Mouse (Mus musculus) cerebellum, adult 2 months (tissue): ENCODE results near the gene Slc44a1. TPM values are rescaled to one million over a fixed set of nuclear protein-coding genes. Genes with fewer than 3 reads are reported as not detected.

Experiments used
- DNase-seq, 2 experiments: peaks; one replicate each; pipeline ENCODE4 v3.0.0; 2021
- H3K27ac ChIP-seq: fragments of 200-500 bp; 2 replicates; pipeline ENCODE4 v1.5.1; 2012; ENCODE audit warnings: low read length, control low read depth, inconsistent platforms; ENCODE audit not compliant: insufficient read depth
- H3K27me3 ChIP-seq: fragments of 200-500 bp; 2 replicates; pipeline ENCODE4 v1.6.1; 2012; ENCODE audit warnings: inconsistent platforms, mild to moderate bottlenecking, low read length, moderate library complexity; ENCODE audit not compliant: control insufficient read depth, insufficient read depth
- H3K4me1 ChIP-seq: fragments of 200-500 bp; 2 replicates; pipeline ENCODE4 v1.6.1; 2011; ENCODE audit warnings: low read length; ENCODE audit not compliant: control insufficient read depth, insufficient read depth
- H3K4me3 ChIP-seq: fragments of 200-500 bp; replicated peaks from 2 replicates; pipeline ENCODE3; 2011; ENCODE audit warnings: mild to moderate bottlenecking, low read depth, low read length, control low read depth; ENCODE audit not compliant: insufficient read depth
- CTCF ChIP-seq: fragments of 200-500 bp; IDR thresholded peaks from 2 replicates; pipeline ENCODE4 v1.5.1; 2011; ENCODE audit warnings: low read depth, mild to moderate bottlenecking, control low read depth, low read length, moderate library complexity, borderline replicate concordance; ENCODE audit not compliant: insufficient read depth
- POLR2A ChIP-seq: fragments of 200-500 bp; IDR thresholded peaks from 2 replicates; pipeline ENCODE4 v1.6.1; 2011; ENCODE audit warnings: low read length, control low read depth, borderline replicate concordance; ENCODE audit not compliant: insufficient read depth
- WGBS: fragments of 180-500 bp; shearing (Covaris S2); methylation state at CpG from one replicate; pipeline ENCODE4 v1.1.7; 2018; 5-methylcytosine and 5-hydroxymethylcytosine counted together
- polyA plus RNA-seq: library from polyadenylated mRNA; depleted of rRNA; stranded (reverse); fragments of >200 nt; gene quantifications from 2 replicates; pipeline ENCODE4 v1.2.3, GENCODE M21; 2012; rRNA removed

Slc44a1 gene
- polyA plus RNA-seq, 1 experiment, result 85.3 TPM

- H3K27me3 ChIP-seq, result no peaks in the 10 kb centered on the region
- peak within 1 kb of the TSS; percentile 95 for H3K4me3 ChIP-seq
- WGBS, result under 1% methylated on average over 88 of the region's 88 CpGs
- H3K27ac ChIP-seq, result peak within 1 kb of the TSS; percentile 85
- H3K4me1 ChIP-seq, result no peaks in the 10 kb centered on the region; the same call in none of the 2 replicates
- peak; percentile 87 to 89 for DNase-seq
- TF ChIP-seq CTCF (no peak), POLR2A (peak; percentile 99)
Measured at GRCm38 (mm10) chr4:53631316-53632010, 191.2 kb downstream of the Slc44a1 start, which contains the start of gene Fsd1l. TSS of gene Fsd1l (plus strand) at chr4:53631471.

GRCm38 (mm10) chr4:53632011-53632349 lies 191.8 kb downstream of the Slc44a1 start:
- Histone ChIP-seq H3K4me1 (peaks cover 1% of the 10 kb centered on the region), H3K27ac (no peak overlapping the region), H3K4me3 (peak overlapping the region; percentile 95), H3K27me3 (no peaks in the 10 kb centered on the region)
- no peak for DNase-seq
- WGBS, result 2% methylated on average over 5 of the region's 5 CpGs
- no peak for TF ChIP-seq POLR2A
- no peak for TF ChIP-seq CTCF

GRCm38 (mm10) chr4:53635336-53635735 lies 195.1 kb downstream of the Slc44a1 start:
- peaks cover 4% of the 10 kb centered on the region for H3K4me1 ChIP-seq
- no peak for TF ChIP-seq CTCF
- TF ChIP-seq POLR2A, result no peak
- H3K4me3 ChIP-seq, result no peak overlapping the region
- H3K27ac ChIP-seq, result no peak overlapping the region
- peak in 1 of 2 experiments; percentile 32 for DNase-seq
- H3K27me3 ChIP-seq, result no peaks in the 10 kb centered on the region
- WGBS, result 17% methylated on average over 3 of the region's 3 CpGs

GRCm38 (mm10) chr4:53637269-53637909 lies 197.2 kb downstream of the Slc44a1 start:
- 40% methylated on average over 7 of the region's 7 CpGs for WGBS
- DNase-seq, result peak in 1 of 2 experiments; percentile 8
- TF ChIP-seq POLR2A, result no peak
- no peak for TF ChIP-seq CTCF

GRCm38 (mm10) chr4:53638549-53639123 lies 198.4 kb downstream of the Slc44a1 start:
- Histone ChIP-seq H3K4me1 (peaks cover 4% of the 10 kb centered on the region), H3K27me3 (no peaks in the 10 kb centered on the region), H3K27ac (no peak overlapping the region), H3K4me3 (no peak overlapping the region)
- 50% methylated on average over 7 of the region's 7 CpGs for WGBS
- TF ChIP-seq POLR2A (no peak), CTCF (no peak)
- no peak for DNase-seq

More at GRCm38 (mm10) chr4:53637269-53637909, 197.2 kb downstream of the Slc44a1 start:
- no peak overlapping the region for H3K4me3 ChIP-seq
- H3K27me3 ChIP-seq, result no peaks in the 10 kb centered on the region
- H3K27ac ChIP-seq, result no peak overlapping the region
- H3K4me1 ChIP-seq, result peaks cover 4% of the 10 kb centered on the region

GRCm38 (mm10) chr4:53658029-53658428 lies 217.8 kb downstream of the Slc44a1 start:
- TF ChIP-seq POLR2A (no peak), CTCF (no peak)
- 84% methylated on average over 3 of the region's 3 CpGs for WGBS

GRCm38 (mm10) chr4:53660711-53661110 lies 220.5 kb downstream of the Slc44a1 start:
- TF ChIP-seq CTCF (no peak), POLR2A (no peak)
- DNase-seq, result no peak
- Histone ChIP-seq H3K4me3 (no peak overlapping the region), H3K27ac (no peak overlapping the region), H3K27me3 (no peaks in the 10 kb centered on the region), H3K4me1 (no peaks in the 10 kb centered on the region)

More at GRCm38 (mm10) chr4:53658029-53658428, 217.8 kb downstream of the Slc44a1 start:
- H3K27ac ChIP-seq, result no peak overlapping the region
- H3K4me1 ChIP-seq, result no peaks in the 10 kb centered on the region
- H3K4me3 ChIP-seq, result no peak overlapping the region
- H3K27me3 ChIP-seq, result no peaks in the 10 kb centered on the region
- DNase-seq, result no peak

Other genes with a start within 250 kb of the Slc44a1 start
- gene Fsd1l, start 191.1 kb downstream of the Slc44a1 start, polyA plus RNA-seq, result 9.6 and 10.7 TPM in 2 replicates